Mouse (Mus musculus) midbrain, embryonic 12.5 days (tissue): ENCODE data around the gene Fhdc1. TPM values are rescaled to one million over a fixed set of nuclear protein-coding genes. Genes with fewer than 3 reads are reported as not detected.

Experiments used
- ATAC-seq: fragments of 200-750 bp; cut with Nextera tagmentation; 2 replicates; pipeline ENCODE4 v1.8.0; 2017; ENCODE audit warnings: low read depth, moderate TSS enrichment, moderate library complexity; ENCODE audit not compliant: low FRiP score
- H3K27ac ChIP-seq: fragments of 300-500 bp; sonication (generic); replicated peaks from 2 replicates; pipeline ENCODE4 v1.5.1; 2016; ENCODE audit warnings: mild to moderate bottlenecking
- H3K27me3 ChIP-seq: fragments of 300-500 bp; sonication (generic); 2 replicates; pipeline ENCODE4 v1.6.1; 2016; ENCODE audit warnings: mild to moderate bottlenecking
- H3K36me3 ChIP-seq: fragments of 300-500 bp; sonication (generic); 2 replicates; pipeline ENCODE4 v1.6.1; 2016
- H3K4me1 ChIP-seq: fragments of 300-500 bp; sonication (generic); 2 replicates; pipeline ENCODE4 v1.6.1; 2016
- H3K4me2 ChIP-seq: fragments of 300-500 bp; sonication (generic); replicated peaks from 2 replicates; pipeline ENCODE4 v1.6.1; 2016; ENCODE audit warnings: mild to moderate bottlenecking, moderate library complexity
- H3K4me3 ChIP-seq: fragments of 300-500 bp; sonication (generic); 2 replicates; pipeline ENCODE4 v1.5.1; 2016; ENCODE audit warnings: mild to moderate bottlenecking
- H3K9ac ChIP-seq: fragments of 300-500 bp; sonication (generic); replicated peaks from 2 replicates; pipeline ENCODE4 v1.6.1; 2016; ENCODE audit warnings: mild to moderate bottlenecking, moderate library complexity
- H3K9me3 ChIP-seq: fragments of 300-500 bp; sonication (generic); 2 replicates; pipeline ENCODE4 v1.6.1; 2016; ENCODE audit warnings: mild to moderate bottlenecking
- WGBS: fragments of 180-500 bp; shearing (Covaris S2); methylation state at CpG from one replicate; pipeline ENCODE4 v1.1.7; 2016; 5-methylcytosine and 5-hydroxymethylcytosine counted together
- polyA plus RNA-seq: library from polyadenylated mRNA; unstranded; fragments of >200 nt; fragmentation: Nextera tagmentation; extraction: Ambion mirVana; gene quantifications from 2 replicates; pipeline ENCODE4 v1.2.1, GENCODE M21; 2016

Fhdc1 gene
- polyA plus RNA-seq, 1 experiment from 2014 or later, result 4.9 TPM

- Histone ChIP-seq H3K9ac (no peak overlapping the region), H3K27ac (no peak overlapping the region), H3K4me3 (no peak overlapping the region)
Measured at GRCm38 (mm10) chr3:84445838-84446237, 34.4 kb downstream of the Fhdc1 start.

DNA sequence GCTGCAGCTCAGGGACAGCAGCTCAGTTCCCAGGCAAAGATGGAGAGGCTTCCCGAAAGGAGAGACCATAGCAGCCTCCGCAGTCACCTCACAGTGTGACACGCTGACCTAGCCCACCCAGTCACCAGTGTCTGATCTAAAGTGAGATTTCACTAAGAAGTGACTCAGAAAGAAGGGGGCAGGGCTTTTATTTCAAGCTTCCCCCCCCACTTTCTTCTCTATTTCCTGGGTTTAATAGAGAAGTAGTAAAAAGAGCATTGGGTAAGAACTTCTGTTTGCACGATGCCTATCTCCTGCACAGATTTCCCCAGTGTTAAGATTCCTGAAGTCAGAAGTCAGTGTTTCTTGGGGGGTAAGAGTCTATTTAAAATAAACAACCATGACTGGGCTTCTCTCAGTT is 37.3 kb downstream of the Fhdc1 start:
- Histone ChIP-seq H3K27me3 (peaks cover 9% of the 10 kb centered on the region; the same call in 1 of the 2 replicates), H3K9me3 (no peaks in the 10 kb centered on the region), H3K4me1 (peaks cover 6% of the 10 kb centered on the region), H3K4me3 (no peak overlapping the region), H3K4me2 (no peak overlapping the region), H3K36me3 (no peaks in the 10 kb centered on the region), H3K9ac (no peak overlapping the region), H3K27ac (no peak overlapping the region)
- ATAC-seq, result no peak
- WGBS, result 75% methylated on average over 4 of the region's 4 CpGs

More at GRCm38 (mm10) chr3:84445838-84446237, 34.4 kb downstream of the Fhdc1 start:
- Histone ChIP-seq H3K4me1 (peaks cover 6% of the 10 kb centered on the region), H3K4me2 (peak overlapping the region; percentile 15; the same call in 1 of the 2 replicates), H3K9me3 (no peaks in the 10 kb centered on the region), H3K27me3 (peaks cover 9% of the 10 kb centered on the region; the same call in 1 of the 2 replicates), H3K36me3 (no peaks in the 10 kb centered on the region)
- WGBS, result 27% methylated on average over 9 of the region's 9 CpGs
- ATAC-seq, result no peak

DNA sequence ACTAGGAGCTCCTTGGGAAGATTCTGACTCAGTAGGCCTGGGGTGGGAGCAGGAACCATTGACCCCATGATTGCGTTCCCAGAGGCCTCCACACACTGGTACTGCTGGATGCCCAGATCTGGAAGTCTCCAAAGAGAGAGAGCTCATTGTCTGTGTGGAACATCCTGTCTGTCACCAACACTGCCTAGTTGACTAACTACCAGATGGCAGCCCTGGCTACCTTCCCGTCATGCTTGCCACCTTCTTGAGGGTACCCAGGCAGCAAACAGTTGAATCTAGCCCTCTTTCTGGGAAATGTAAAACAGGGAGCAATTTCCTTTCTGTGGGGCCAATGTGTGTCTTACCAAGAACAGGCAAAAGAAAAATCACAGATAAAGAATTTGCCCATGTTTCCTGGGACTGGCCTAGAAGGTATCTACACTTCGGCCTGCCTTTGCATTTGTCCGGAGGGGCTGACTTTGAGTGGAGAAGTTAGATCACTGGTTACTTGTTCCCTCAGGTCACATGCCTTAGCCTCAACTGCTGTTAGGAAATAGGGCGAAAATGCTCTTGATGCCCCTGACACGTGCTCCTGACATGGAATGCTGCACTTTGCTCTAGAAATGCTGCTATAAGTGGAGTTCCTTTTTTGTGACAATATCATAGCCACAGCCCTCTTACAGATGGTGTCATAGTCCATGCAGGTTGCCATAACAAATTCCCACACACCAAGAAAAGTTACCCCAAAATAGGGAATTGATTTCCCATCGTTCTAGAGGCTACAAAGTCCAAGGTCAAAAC is 40.6 kb downstream of the Fhdc1 start:
- Histone ChIP-seq H3K4me3 (no peak overlapping the region), H3K4me2 (no peak overlapping the region), H3K4me1 (peaks cover 15% of the 10 kb centered on the region), H3K27me3 (no peaks in the 10 kb centered on the region), H3K27ac (no peak overlapping the region), H3K9me3 (no peaks in the 10 kb centered on the region), H3K36me3 (no peaks in the 10 kb centered on the region), H3K9ac (no peak overlapping the region)
- ATAC-seq, result no peak
- 93% methylated on average over 7 of the region's 7 CpGs for WGBS

DNA sequence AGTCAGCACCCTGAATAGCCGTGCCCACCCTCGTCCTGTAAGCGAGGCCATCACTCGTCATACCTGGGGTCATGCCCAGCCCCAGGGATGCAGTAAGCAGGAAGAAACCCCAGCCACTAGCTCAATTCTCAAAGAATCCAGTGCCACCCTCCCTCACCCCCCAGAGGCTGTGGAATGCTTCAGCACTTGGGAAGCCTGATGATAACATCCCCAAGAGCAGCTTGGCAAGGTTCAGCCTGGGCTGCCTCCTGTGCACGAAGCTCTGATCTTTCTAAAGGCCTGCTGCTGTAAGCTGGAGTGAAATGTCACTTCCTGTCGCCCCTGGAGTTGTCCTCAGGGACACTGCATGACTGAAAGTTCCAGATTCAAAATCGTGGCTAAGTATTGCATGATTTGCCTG is 41.4 kb downstream of the Fhdc1 start:
- H3K9me3 ChIP-seq, result no peaks in the 10 kb centered on the region
- no peaks in the 10 kb centered on the region for H3K27me3 ChIP-seq
- no peak overlapping the region for H3K9ac ChIP-seq
- no peak overlapping the region for H3K4me2 ChIP-seq
- no peak overlapping the region for H3K27ac ChIP-seq
- WGBS, result 85% methylated on average over 7 of the region's 7 CpGs
- H3K4me3 ChIP-seq, result no peak overlapping the region
- H3K36me3 ChIP-seq, result no peaks in the 10 kb centered on the region
- peaks cover 15% of the 10 kb centered on the region for H3K4me1 ChIP-seq
- no peak for ATAC-seq

DNA sequence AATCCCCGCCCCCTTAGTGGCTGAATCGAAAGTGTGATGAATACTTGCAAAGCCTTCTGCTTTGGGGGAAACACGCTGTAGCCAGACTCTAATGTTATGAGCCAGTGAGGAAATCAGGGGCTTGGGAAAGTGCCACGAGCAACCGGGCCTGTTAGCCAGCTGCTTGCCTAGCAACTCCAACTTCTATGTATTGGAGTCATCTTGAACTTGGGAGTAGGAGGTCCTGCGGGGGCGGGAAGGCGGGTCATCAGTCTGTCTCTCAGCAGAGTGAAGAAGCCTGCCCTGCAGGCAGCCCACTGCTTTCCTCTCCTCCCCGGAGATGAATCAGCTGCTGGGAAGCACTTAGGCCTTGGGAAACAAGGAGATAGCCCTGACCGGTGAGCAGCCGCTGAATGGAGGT is 42.1 kb downstream of the Fhdc1 start:
- no peaks in the 10 kb centered on the region for H3K27me3 ChIP-seq
- no peaks in the 10 kb centered on the region for H3K9me3 ChIP-seq
- 82% methylated on average over 11 of the region's 11 CpGs for WGBS
- no peak for ATAC-seq
- H3K9ac ChIP-seq, result no peak overlapping the region
- no peaks in the 10 kb centered on the region for H3K36me3 ChIP-seq
- peaks cover 16% of the 10 kb centered on the region for H3K4me1 ChIP-seq
- no peak overlapping the region for H3K4me2 ChIP-seq
- no peak overlapping the region for H3K4me3 ChIP-seq
- H3K27ac ChIP-seq, result no peak overlapping the region

GRCm38 (mm10) chr3:84436947-84437346 is 43.3 kb downstream of the Fhdc1 start:
- WGBS, result 95% methylated on average over 7 of the region's 7 CpGs
- no peak for ATAC-seq
- peaks cover 22% of the 10 kb centered on the region for H3K4me1 ChIP-seq
- H3K9ac ChIP-seq, result no peak overlapping the region
- no peaks in the 10 kb centered on the region for H3K9me3 ChIP-seq
- no peaks in the 10 kb centered on the region for H3K36me3 ChIP-seq
- no peaks in the 10 kb centered on the region; the same call in 1 of the 2 replicates for H3K27me3 ChIP-seq
- H3K4me2 ChIP-seq, result no peak overlapping the region
- no peak overlapping the region for H3K4me3 ChIP-seq
- no peak overlapping the region for H3K27ac ChIP-seq

- no peaks in the 10 kb centered on the region; the same call in 1 of the 2 replicates for H3K27me3 ChIP-seq
- H3K9me3 ChIP-seq, result no peaks in the 10 kb centered on the region
- 31% methylated on average over 11 of the region's 11 CpGs for WGBS
Measured at GRCm38 (mm10) chr3:84435288-84436043, 44.8 kb downstream of the Fhdc1 start.

GRCm38 (mm10) chr3:84432797-84433445 is 47.3 kb downstream of the Fhdc1 start:
- Histone ChIP-seq H3K4me1 (peaks cover 22% of the 10 kb centered on the region), H3K36me3 (no peaks in the 10 kb centered on the region), H3K27ac (no peak overlapping the region), H3K9me3 (no peaks in the 10 kb centered on the region), H3K9ac (no peak overlapping the region), H3K27me3 (no peaks in the 10 kb centered on the region; the same call in 1 of the 2 replicates), H3K4me2 (no peak overlapping the region), H3K4me3 (no peak overlapping the region)
- peak; percentile 59; the same call in 1 of the 2 replicates for ATAC-seq
- WGBS, result 39% methylated on average over 10 of the region's 10 CpGs

More at GRCm38 (mm10) chr3:84435288-84436043, 44.8 kb downstream of the Fhdc1 start:
- no peak overlapping the region for H3K4me2 ChIP-seq
- no peaks in the 10 kb centered on the region for H3K36me3 ChIP-seq
- H3K4me1 ChIP-seq, result peaks cover 22% of the 10 kb centered on the region
- H3K4me3 ChIP-seq, result no peak overlapping the region
- H3K9ac ChIP-seq, result no peak overlapping the region
- 0 out of 2 replicates have a peak overlapping the region, but pooled peaks have one; percentile 25 for H3K27ac ChIP-seq
- peak; percentile 63; the same call in 1 of the 2 replicates for ATAC-seq

DNA sequence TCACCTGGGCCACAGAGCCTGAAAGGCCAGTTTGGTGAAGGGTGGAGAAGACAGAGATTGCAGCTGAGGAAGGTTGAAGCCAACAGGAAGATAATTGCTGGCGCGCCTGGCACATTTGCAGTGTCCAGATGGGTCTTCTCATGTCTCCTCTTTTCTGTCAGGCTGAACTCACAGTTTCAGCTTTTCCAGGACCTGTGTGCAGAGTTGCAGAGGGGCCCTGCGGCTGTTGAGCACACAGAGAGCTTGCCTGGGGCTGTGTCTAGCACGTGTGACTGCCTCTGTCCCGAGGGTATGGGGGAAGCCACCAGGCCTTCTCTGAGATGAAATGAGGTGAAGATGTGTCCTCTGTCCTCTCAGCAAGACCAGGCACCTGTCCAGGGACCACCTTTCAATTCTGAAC is 49.0 kb downstream of the Fhdc1 start:
- H3K27ac ChIP-seq, result no peak overlapping the region
- peaks cover 20% of the 10 kb centered on the region for H3K4me1 ChIP-seq

DNA sequence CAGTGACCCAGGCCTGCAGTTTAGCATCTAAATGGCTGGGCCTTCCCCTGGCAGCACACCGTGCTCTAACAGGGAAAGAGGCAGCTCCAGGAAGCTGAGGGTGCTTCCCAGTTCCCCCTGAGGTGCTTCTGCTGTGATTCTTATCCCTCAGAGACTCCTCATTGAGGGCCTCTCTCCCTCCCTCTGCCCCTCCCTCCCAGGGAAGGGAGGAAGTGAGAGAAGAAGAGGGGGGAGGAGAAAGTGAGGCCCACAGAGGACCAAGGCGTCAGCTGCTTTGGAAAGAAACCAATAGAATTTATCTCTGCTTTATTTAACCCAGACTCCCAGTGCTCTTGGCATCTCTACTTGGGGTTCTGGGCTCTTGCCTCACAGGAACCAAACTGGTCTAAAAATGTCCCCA is 50.1 kb downstream of the Fhdc1 start:
- Histone ChIP-seq H3K36me3 (no peaks in the 10 kb centered on the region), H3K9me3 (no peaks in the 10 kb centered on the region), H3K4me3 (no peak overlapping the region), H3K9ac (no peak overlapping the region), H3K27ac (no peak overlapping the region), H3K4me1 (peaks cover 12% of the 10 kb centered on the region), H3K4me2 (no peak overlapping the region), H3K27me3 (no peaks in the 10 kb centered on the region; the same call in 1 of the 2 replicates)
- 14% methylated on average over 2 of the region's 2 CpGs for WGBS
- ATAC-seq, result no peak

More for the DNA sequence above, 49.0 kb downstream of the Fhdc1 start:
- 85% methylated on average over 5 of the region's 5 CpGs for WGBS
- no peak overlapping the region for H3K4me2 ChIP-seq
- ATAC-seq, result no peak
- no peak overlapping the region for H3K4me3 ChIP-seq
- no peak overlapping the region for H3K9ac ChIP-seq
- no peaks in the 10 kb centered on the region; the same call in 1 of the 2 replicates for H3K27me3 ChIP-seq
- no peaks in the 10 kb centered on the region for H3K36me3 ChIP-seq
- H3K9me3 ChIP-seq, result no peaks in the 10 kb centered on the region

DNA sequence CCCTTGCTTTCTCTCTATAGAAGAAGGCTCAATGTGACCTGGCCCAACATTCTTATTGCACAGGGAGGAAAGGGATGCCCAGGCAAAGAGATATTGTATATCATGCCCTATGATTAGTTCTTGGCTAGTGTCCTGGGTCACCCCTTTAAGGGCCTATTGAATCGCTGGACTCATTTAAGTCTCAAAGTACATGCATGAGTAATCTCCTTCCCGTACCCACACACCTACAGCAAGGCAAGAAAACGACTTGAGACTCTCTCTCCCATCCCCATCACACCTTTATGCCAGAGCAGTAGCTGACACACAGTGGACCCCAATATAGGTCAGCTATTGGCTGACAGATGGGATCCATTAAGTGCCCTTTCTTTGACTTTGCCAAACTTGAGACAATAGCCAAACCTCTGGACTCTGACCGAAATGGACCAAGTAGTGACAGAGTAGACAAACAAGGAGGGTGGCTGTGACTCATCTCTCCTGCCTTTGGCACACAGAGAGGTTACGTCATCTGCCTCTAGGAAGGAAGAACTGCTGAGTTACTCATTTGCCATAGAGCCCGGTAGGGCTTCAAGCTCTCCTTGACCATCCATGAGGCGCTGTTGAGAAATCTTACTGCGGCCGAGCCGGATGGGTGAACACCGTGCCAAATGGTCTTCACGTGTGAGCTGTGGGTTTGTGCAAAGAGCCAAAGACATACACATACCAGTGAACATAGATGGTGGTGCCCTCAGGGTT is 51.1 kb downstream of the Fhdc1 start:
- H3K4me2 ChIP-seq, result no peak overlapping the region
- H3K9me3 ChIP-seq, result no peaks in the 10 kb centered on the region
- WGBS, result 94% methylated on average over 12 of the region's 12 CpGs
- H3K27me3 ChIP-seq, result no peaks in the 10 kb centered on the region; the same call in 1 of the 2 replicates
- H3K36me3 ChIP-seq, result no peaks in the 10 kb centered on the region
- no peak overlapping the region for H3K27ac ChIP-seq
- H3K4me3 ChIP-seq, result no peak overlapping the region
- ATAC-seq, result no peak
- no peak overlapping the region for H3K9ac ChIP-seq
- H3K4me1 ChIP-seq, result peaks cover 17% of the 10 kb centered on the region
